Mouse (Mus musculus): Measurements from ENCODE around the gene Per1.

Per1 gene

DNA sequence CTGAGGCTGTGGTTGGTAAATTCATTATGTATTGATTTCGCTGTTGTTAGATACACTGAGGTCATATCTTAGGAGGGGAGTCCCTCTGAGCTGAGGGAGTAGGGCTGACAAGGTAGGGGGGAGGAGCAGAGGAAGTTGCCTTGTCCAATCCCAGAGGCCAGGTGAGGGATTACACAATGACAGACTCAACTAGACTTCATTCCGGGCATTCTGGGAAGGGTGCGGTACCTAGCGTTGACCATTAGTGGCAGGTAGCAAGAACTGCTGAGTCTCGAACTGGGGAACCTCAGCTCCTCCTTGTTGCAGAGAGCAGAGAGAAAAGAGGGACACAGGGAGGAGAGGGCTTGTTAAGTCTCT is 38.5 kb downstream of the Per1 start:
- no peak for DNase-seq (ENCODE audit: low read depth, low spot score)

DNA sequence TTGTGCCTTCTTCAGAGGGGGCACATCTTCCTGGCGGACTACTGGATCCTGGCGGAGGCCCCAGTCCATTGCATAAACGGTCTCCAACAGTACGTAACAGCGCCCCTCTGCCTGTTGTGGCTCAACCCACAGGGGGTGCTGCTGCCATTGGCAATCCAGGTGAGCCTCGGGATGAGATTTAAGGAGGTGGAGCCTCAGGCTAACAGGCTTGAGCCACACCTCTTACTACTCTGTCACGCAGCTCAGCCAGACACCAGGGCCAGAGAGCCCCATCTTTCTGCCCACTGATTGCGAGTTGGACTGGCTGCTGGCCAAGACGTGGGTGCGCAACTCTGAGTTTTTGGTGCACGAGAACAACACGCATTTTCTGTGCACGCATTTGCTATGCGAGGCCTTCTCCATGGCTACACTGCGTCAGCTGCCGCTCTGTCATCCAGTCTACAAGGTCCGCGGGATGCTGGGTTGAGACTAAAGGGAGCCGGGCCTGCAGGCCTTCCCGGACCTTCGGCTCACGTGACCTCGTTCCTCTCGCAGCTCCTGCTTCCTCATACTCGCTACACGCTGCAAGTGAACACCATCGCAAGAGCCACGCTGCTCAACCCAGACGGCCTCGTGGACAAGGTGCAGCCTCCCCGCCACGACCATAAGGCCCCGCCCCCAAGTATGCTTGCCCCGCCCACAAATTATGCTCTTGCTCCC is 39.1 kb downstream of the Per1 start:
- no peak for DNase-seq (ENCODE audit: low read depth, low spot score)

DNA sequence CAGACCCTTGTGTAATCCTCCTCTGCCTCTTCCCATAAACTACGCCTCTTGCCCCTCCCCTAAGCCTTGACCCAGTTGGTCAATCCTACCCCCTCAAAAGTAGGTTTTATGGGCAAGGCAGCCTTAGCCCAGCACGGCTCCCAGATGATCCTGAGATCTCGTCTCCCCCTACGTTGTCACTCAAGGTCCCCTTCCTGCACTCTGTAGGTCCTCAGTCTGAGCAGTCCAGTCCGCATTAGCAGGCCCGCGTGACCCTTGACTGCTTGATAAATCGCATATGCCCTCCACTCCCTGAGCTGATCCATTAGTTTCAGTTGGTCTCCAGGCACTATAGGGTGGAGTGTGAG is 39.6 kb downstream of the Per1 start:
- no peak for DNase-seq (ENCODE audit: low read depth, low spot score)

DNA sequence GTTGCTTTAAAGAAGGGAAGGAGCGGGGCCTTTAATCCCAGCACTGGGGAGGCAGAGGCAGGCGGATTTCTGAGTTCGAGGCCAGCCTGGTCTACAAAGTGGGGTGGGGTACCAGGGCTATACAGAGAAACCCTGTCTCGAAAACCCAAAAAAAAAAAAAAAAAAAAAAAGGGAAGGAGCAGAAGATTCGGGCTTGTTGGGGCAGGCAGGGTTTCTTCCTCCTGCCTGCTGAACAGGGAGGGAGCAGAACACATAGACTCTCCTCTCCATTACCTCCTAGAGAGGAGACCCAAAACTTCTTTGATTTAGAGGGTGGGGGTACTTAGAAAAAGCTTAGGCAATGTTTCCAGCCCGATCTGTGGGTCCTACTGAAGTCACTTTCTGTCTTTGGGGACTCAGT is 40.3 kb downstream of the Per1 start:
- no peak for DNase-seq (ENCODE audit: low read depth, low spot score)

DNA sequence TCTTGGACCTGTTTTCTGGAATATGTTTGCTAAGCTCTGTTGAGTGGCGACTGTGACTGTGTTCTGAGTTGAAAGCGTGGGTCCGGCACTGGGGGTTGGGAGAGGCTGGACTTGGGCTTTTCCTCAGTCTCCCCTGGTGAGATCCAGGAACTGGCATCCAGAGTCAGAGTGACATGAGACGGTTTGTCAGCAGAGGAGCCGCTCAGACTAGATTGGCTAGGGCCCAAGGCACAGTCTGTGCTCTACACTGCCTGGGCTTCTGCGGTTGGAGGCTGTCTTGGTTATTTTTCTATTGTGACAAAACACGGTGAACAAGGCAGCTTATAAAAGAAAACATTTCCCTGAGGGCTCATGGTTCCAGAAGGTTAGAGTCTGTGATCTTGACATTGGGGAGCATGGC is 52.5 kb downstream of the Per1 start:
- DNase-seq (ENCODE audit: low read depth, low spot score), result no peak

DNA sequence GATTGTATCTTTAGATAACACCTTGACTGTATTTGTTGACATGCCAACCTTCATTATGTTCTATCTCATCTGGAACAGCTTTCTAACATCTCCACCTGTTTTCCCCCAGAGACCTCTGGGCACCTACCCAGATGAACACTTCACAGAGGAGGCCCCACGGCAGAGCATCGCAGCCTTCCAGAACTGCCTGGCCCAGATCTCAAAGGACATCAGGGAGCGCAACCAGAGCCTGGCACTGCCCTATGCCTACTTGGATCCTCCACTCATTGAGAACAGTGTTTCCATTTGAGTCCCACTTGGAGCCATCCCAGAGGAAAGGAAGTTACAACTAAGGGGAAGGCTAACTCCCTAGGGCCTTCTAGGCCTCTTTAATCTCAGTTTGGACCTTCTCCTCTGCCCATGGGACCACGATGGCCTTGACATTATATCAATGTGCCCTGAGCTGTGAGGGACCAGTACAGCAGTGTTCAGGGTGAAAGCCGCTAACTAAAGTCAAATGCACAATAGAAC is 53.5 kb downstream of the Per1 start:
- no peak for DNase-seq (ENCODE audit: low read depth, low spot score)

DNA sequence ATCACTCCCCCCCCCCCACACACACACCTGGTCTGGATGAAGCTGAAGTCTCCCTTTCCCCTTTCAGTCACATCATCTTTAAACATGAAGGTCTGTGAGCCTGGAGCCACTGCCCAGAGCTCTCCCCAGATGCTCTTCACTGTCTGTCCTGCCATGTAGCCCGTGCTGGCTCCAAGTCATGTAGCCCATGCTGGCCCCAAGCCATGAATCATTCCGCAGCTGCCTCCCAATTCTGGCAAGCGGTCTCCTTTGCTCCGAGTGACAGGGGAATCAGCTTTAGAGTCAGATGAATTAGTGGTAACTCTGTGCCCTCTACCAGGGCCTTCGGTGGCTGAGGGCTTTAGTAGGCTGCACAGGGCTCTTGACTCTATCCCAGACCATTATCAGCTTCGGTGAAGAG is 54.7 kb downstream of the Per1 start:
- no peak for DNase-seq (ENCODE audit: low read depth, low spot score)

DNA sequence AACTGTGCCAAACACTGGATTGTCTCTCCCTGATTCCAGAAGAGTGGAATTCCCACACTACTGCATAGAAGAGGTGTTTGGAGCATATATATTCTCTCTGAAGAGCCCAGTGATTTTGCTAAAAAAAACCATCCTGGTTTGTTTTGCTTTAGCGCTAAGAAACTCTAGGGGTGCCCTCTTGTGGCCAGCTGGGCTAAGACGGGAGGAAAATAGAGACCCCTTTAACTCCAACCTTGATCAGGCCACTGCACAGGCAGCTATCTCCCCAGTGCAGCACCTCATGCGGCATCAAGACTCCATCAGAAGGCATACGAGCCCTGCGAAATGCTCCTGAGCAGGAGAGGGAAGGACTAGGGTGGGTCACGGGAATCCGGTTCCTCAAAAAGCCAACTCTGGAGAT is 55.4 kb downstream of the Per1 start:
- DNase-seq (ENCODE audit: low read depth, low spot score), result peak; percentile 49

DNA sequence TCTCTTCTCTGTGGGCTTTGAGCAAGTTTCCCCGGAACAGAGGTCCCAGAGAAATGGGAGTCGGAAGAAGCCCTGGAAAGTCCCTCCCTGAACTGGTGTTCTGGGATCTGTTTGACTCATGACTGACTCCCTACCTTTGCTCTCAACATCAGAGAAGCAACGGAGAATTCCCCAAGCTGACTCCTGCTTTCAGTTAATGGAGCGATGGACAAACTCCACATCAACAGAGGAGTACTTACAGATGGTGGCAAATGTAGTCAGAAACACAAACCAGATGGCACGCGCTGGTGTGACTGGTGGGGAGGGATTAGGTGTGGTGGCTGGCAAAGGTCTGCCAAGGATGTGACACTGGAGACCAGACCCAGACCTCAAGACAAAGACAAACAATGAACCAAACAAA is 56.0 kb downstream of the Per1 start:
- no peak for DNase-seq (ENCODE audit: low read depth, low spot score)

DNA sequence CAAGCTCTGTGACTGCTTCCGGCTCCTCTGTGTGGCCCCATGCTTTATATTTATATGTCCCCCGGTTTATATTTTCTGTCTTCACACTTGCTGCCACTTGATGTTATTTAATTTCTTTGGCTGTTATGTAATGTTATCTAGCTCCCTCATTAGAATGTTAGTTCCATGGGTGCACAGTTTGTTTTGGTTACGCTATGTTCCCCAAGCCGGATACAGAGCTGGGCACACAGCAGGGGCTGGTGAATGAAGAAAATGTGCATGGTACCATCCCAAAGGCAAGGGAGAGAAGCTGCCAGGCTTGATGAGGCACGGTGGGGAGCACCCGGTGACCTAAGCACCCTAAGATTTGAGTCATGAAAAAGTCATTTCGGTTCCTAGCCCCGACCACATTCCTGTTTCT is 58.8 kb downstream of the Per1 start:
- DNase-seq (ENCODE audit: low read depth, low spot score), result no peak

DNA sequence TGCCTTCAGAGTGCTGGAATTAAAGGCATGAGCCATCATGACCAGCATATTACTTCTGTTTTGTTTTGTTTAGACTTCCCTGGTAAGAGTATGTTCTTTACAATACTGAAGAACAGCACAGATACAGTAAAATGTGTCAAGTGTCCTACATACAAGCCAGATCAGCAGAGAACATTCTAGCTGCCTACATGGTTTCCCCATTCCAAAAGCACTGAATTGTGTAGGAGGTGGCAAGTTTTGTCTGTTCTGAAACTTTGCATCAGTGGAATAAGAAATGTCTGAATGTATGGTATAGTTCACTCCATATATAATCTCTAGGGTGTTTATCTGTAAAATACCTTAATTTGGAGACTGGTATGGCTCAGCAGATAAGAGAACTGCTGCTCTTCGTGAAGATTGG is 60.3 kb downstream of the Per1 start:
- DNase-seq (ENCODE audit: low read depth, low spot score), result no peak

DNA sequence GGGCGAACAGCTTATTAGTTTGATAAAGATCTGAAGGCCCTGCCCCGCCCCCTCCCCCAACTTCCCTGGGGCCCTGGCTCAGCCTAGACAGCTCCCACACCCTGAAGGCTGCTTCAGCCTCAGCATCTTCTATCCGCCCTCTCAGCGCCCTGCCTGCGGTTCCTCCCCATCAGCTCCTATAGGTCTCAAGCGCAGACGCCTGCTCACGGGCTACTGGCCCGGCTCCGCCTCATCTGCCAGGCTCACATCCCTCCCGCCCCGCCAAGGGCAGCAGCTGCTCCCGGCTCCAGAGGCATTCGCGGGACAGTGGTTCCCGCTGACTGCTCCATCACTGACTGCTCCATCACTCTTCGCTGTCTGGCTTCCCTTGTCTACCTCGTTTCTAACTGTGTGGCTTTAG is 61.8 kb downstream of the Per1 start, which contains the start of gene Alox12b:
Gene Alox12b, plus strand, starts transcription at position 190 of the 400 bp plus-strand sequence.
- DNase-seq (ENCODE audit: low read depth, low spot score), result no peak

All from retina, postnatal 7 days (tissue).